Mouse (Mus musculus) forebrain, embryonic 15.5 days (tissue): ENCODE measurements around the gene Nlrx1. TPM values are rescaled to one million over a fixed set of nuclear protein-coding genes. Genes with fewer than 3 reads are reported as not detected.

Experiments used
- ATAC-seq: fragments of 200-750 bp; cut with Nextera tagmentation; replicated peaks from 2 replicates; pipeline ENCODE4 v1.8.0; 2017; ENCODE audit warnings: mild to moderate bottlenecking, moderate TSS enrichment, moderate library complexity
- H3K27ac ChIP-seq: fragments of 300-500 bp; sonication (generic); replicated peaks from 2 replicates; pipeline ENCODE4 v1.5.1; 2015; ENCODE audit warnings: mild to moderate bottlenecking, inconsistent platforms
- H3K27me3 ChIP-seq: fragments of 300-500 bp; sonication (generic); 2 replicates; pipeline ENCODE4 v1.6.1; 2015; ENCODE audit warnings: inconsistent platforms
- H3K36me3 ChIP-seq: fragments of 300-500 bp; sonication (generic); 2 replicates; pipeline ENCODE4 v1.6.1; 2015; ENCODE audit warnings: mild to moderate bottlenecking, inconsistent platforms
- H3K4me1 ChIP-seq: fragments of 300-500 bp; sonication (generic); 2 replicates; pipeline ENCODE4 v1.6.1; 2015; ENCODE audit warnings: inconsistent platforms
- H3K4me2 ChIP-seq: fragments of 300-500 bp; sonication (generic); replicated peaks from 2 replicates; pipeline ENCODE4 v1.6.1; 2015; ENCODE audit warnings: mild to moderate bottlenecking, inconsistent platforms
- H3K4me3 ChIP-seq: fragments of 300-500 bp; sonication (generic); 2 replicates; pipeline ENCODE4 v1.5.1; 2015; ENCODE audit warnings: mild to moderate bottlenecking, inconsistent platforms
- H3K9ac ChIP-seq: fragments of 300-500 bp; sonication (generic); replicated peaks from 2 replicates; pipeline ENCODE4 v1.6.1; 2015; ENCODE audit warnings: mild to moderate bottlenecking, inconsistent platforms
- H3K9me3 ChIP-seq: fragments of 300-500 bp; sonication (generic); 2 replicates; pipeline ENCODE4 v1.6.1; 2016; ENCODE audit warnings: inconsistent platforms
- WGBS: fragments of 180-500 bp; shearing (Covaris S2); methylation state at CpG from one replicate; pipeline ENCODE4 v1.1.7; 2015; ENCODE audit warnings: mixed read lengths; 5-methylcytosine and 5-hydroxymethylcytosine counted together
- polyA plus RNA-seq: library from polyadenylated mRNA; unstranded; fragments of >200 nt; fragmentation: Nextera tagmentation; extraction: Ambion mirVana; gene quantifications from 2 replicates; pipeline ENCODE4 v1.2.1, GENCODE M21; 2015

The Nlrx1 gene
- polyA plus RNA-seq, 1 experiment from 2014 or later = 4.5 TPM

DNA sequence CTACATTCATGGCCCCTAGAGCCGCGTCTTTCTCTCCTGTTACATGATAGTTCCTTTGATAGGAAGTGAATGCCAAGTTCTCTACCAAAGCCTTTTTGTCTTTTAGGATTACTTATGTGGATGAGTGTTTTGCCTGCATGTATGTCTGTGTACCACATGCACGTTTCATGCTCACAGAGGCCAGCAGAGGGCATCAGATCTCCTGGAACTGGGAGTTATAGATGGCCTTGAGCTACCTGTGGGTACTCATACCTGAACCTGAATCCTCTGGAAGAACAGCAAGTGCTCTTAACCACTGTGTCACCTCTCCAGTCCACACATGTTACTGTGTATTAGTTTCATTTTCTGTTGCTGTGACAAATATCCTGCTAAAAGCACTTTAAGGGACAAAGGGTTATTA lies 24.1 kb upstream of the Nlrx1 start:
- Histone ChIP-seq H3K4me2 (no peak overlapping the region), H3K36me3 (peaks cover 59% of the 10 kb centered on the region), H3K9ac (no peak overlapping the region), H3K27ac (no peak overlapping the region), H3K4me1 (peaks cover 12% of the 10 kb centered on the region), H3K27me3 (no peaks in the 10 kb centered on the region), H3K9me3 (no peaks in the 10 kb centered on the region), H3K4me3 (no peak overlapping the region)
- 63% methylated on average over 3 of the region's 3 CpGs for WGBS
- no peak for ATAC-seq

GRCm38 (mm10) chr9:44288959-44289291 lies 20.5 kb upstream of the Nlrx1 start:
- no peaks in the 10 kb centered on the region for H3K9me3 ChIP-seq
- H3K4me1 ChIP-seq = peaks cover 23% of the 10 kb centered on the region
- WGBS = 5% methylated on average over 11 of the region's 11 CpGs
- H3K9ac ChIP-seq = peak overlapping the region; percentile 86
- no peaks in the 10 kb centered on the region for H3K27me3 ChIP-seq
- peak overlapping the region; percentile 95 for H3K4me2 ChIP-seq
- ATAC-seq = no peak
- peaks cover 26% of the 10 kb centered on the region for H3K36me3 ChIP-seq
- H3K4me3 ChIP-seq = peak overlapping the region; percentile 62
- 0 out of 2 replicates have a peak overlapping the region, but pooled peaks have one; percentile 43 for H3K27ac ChIP-seq

DNA sequence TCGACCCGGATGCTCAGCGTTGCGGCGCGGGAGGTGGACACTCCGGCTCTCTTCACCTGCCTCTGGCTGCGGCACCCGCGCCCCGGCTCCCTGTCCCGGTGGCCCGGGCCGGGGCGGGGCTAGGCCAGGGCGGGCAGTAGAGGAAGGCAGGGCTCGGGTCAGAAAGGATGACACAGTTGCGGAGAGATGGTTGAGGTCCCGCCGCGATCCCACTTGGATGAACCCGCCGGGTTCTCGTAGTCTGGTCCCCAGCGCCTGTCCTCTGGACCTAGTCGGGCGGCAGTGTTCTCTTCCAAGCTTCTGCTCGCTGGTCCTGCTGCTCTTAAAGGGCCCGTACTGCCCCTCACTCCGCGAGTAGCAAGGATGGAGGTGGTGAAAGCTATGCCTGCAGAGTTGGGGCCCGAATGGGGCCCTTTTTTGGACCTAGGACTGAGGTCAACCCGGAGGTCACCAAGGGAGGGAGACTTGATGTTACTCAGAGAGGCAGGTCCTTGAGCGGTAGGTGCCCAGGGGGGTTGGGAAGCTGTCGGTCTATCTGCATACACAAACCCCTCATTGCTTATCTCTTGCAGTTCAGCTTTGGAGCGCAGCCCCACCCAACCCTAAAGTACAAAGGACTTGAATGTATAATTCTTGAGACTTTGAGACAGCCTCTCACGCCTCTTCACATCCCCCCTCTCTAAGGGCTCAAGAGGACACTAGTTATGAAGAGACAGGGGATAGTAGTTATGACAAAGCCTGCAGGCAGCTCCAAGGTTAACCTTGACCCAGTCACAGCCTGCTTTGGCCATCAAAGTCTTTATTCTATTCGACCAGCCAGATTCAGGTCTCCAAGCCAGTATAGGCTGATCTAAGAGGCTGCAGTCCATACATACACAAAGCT lies 19.9 kb upstream of the Nlrx1 start, which contains the start of gene Abcg4:
Abcg4 (minus strand) TSS at position 540 of the 883 bp plus-strand sequence.
- Histone ChIP-seq H3K4me3 (peak within 1 kb of the TSS; percentile 62), H3K36me3 (peaks cover 20% of the 10 kb centered on the region), H3K27me3 (no peaks in the 10 kb centered on the region), H3K9me3 (no peaks in the 10 kb centered on the region), H3K27ac (peak within 1 kb of the TSS; percentile 43), H3K4me1 (peaks cover 23% of the 10 kb centered on the region), H3K4me2 (peak within 1 kb of the TSS; percentile 95), H3K9ac (peak within 1 kb of the TSS; percentile 86)
- peak; percentile 62 for ATAC-seq
- under 1% methylated on average over 38 of the region's 38 CpGs for WGBS

DNA sequence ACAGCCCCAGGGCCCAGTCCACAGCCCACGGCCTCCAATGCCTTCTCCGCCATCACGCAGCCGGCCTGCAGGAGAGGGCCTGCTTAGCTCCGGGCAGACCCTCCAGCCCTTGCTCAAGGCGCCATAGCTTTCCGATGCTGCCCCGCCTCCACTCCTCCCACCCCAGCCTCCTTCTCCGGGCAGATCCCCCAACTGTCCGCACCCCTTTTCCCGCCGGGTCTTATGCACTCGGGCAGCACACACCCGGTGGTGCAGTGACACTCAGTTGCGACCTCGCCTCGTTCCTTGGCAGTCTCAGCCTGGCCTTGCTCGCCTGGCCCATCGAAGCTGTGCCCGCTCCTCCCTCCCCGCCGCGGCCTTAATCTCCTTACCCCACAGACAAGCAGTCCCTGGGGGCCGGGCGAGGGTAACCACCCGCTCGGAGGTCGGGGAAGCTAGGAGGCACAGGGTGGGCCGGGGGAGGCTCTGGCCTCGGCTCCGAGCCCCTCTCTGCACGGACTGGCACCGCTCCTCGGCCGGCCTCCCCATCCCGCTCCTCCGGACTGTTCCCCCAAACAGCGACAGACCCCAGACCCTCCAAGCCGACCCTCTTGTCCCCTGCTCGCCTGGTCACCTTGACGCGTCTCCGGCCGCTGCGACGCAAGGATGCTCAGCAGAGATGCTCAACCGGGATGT lies 19.1 kb upstream of the Nlrx1 start:
- peak overlapping the region; percentile 86 for H3K9ac ChIP-seq
- WGBS = 1% methylated on average over 47 of the region's 47 CpGs
- H3K4me3 ChIP-seq = peak overlapping the region; percentile 62
- ATAC-seq = peak; percentile 66
- H3K4me1 ChIP-seq = peaks cover 23% of the 10 kb centered on the region
- H3K27ac ChIP-seq = peak overlapping the region; percentile 43
- peaks cover 14% of the 10 kb centered on the region for H3K36me3 ChIP-seq
- H3K27me3 ChIP-seq = no peaks in the 10 kb centered on the region
- no peaks in the 10 kb centered on the region for H3K9me3 ChIP-seq
- peak overlapping the region; percentile 95 for H3K4me2 ChIP-seq

- Histone ChIP-seq H3K27me3 (no peaks in the 10 kb centered on the region), H3K4me2 (peak overlapping the region; percentile 95), H3K4me1 (peaks cover 23% of the 10 kb centered on the region), H3K36me3 (peaks cover 10% of the 10 kb centered on the region; the same call in 1 of the 2 replicates), H3K27ac (peak overlapping the region; percentile 43), H3K9ac (peak overlapping the region; percentile 86), H3K4me3 (peak overlapping the region; percentile 62), H3K9me3 (no peaks in the 10 kb centered on the region)
- no peak for ATAC-seq
- WGBS = 5% methylated on average over 11 of the region's 11 CpGs
These were observed 18.6 kb upstream of the Nlrx1 start for GRCm38 (mm10) chr9:44287003-44287400.

- 9% methylated on average over 6 of the region's 6 CpGs for WGBS
- H3K9ac ChIP-seq = no peak overlapping the region; the same call in 1 of the 2 replicates
- H3K4me3 ChIP-seq = peak overlapping the region; percentile 62
- peaks cover 23% of the 10 kb centered on the region for H3K4me1 ChIP-seq
- peak overlapping the region; percentile 95 for H3K4me2 ChIP-seq
- H3K36me3 ChIP-seq = peaks cover 7% of the 10 kb centered on the region
- no peaks in the 10 kb centered on the region for H3K9me3 ChIP-seq
- no peak overlapping the region for H3K27ac ChIP-seq
- no peak for ATAC-seq
- H3K27me3 ChIP-seq = no peaks in the 10 kb centered on the region
These were observed 18.0 kb upstream of the Nlrx1 start for GRCm38 (mm10) chr9:44286256-44286850.

DNA sequence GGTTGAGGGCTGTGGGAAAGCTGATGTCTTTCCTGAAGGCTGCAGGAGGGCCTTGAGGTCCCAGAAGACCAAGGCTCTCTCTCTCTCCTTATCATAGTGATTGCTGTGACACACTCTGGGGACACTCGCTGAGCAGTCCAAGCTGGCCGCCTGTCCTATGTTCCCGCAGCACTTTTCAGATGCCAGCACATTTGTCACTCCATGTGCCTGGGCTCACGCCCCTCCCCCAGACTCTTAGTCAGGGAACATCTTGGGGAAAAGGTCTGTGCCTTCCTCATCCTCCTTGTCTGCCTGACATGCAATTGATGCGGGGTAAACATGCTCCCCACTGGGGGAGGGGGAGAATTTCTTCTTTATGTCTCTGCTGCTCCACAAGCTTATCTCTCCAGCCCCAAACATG lies 14.8 kb upstream of the Nlrx1 start:
- H3K27me3 ChIP-seq = no peaks in the 10 kb centered on the region
- no peak overlapping the region for H3K9ac ChIP-seq
- H3K27ac ChIP-seq = no peak overlapping the region
- peaks cover 25% of the 10 kb centered on the region; the same call in 1 of the 2 replicates for H3K36me3 ChIP-seq
- ATAC-seq = no peak
- 80% methylated on average over 5 of the region's 5 CpGs for whole genome bisulfite sequencing
- H3K4me1 ChIP-seq = peaks cover 12% of the 10 kb centered on the region
- H3K9me3 ChIP-seq = no peaks in the 10 kb centered on the region
- H3K4me2 ChIP-seq = no peak overlapping the region
- H3K4me3 ChIP-seq = no peak overlapping the region

GRCm38 (mm10) chr9:44269973-44270372 lies 1.6 kb upstream of the Nlrx1 start:
- Histone ChIP-seq H3K4me3 (no peak overlapping the region), H3K36me3 (peaks cover 15% of the 10 kb centered on the region), H3K27me3 (no peaks in the 10 kb centered on the region), H3K9ac (no peak overlapping the region), H3K4me2 (no peak overlapping the region), H3K27ac (no peak overlapping the region), H3K4me1 (peaks cover 19% of the 10 kb centered on the region), H3K9me3 (no peaks in the 10 kb centered on the region)
- ATAC-seq = no peak
- WGBS = 85% methylated on average over 4 of the region's 4 CpGs

GRCm38 (mm10) chr9:44269077-44269476 lies 678 bp upstream of the Nlrx1 start:
- H3K27me3 ChIP-seq = no peaks in the 10 kb centered on the region
- H3K27ac ChIP-seq = no peak overlapping the region
- no peak overlapping the region for H3K9ac ChIP-seq
- H3K36me3 ChIP-seq = peaks cover 8% of the 10 kb centered on the region; the same call in 1 of the 2 replicates
- whole genome bisulfite sequencing = 91% methylated on average over 3 of the region's 3 CpGs
- H3K4me2 ChIP-seq = no peak overlapping the region
- no peak for ATAC-seq
- H3K4me1 ChIP-seq = peaks cover 19% of the 10 kb centered on the region
- H3K9me3 ChIP-seq = no peaks in the 10 kb centered on the region
- H3K4me3 ChIP-seq = no peak overlapping the region

- Histone ChIP-seq H3K4me2 (peak overlapping the region; percentile 76), H3K9me3 (no peaks in the 10 kb centered on the region), H3K27me3 (no peaks in the 10 kb centered on the region), H3K36me3 (no peaks in the 10 kb centered on the region), H3K27ac (peak overlapping the region; percentile 72), H3K4me3 (peak overlapping the region; percentile 45), H3K4me1 (peaks cover 19% of the 10 kb centered on the region), H3K9ac (peak overlapping the region; percentile 69)
- peak; percentile 86 for ATAC-seq
- 5% methylated on average over 27 of the region's 28 CpGs for WGBS
These were observed 405 bp downstream of the Nlrx1 start for GRCm38 (mm10) chr9:44268027-44268360.

GRCm38 (mm10) chr9:44267319-44268026 lies 926 bp downstream of the Nlrx1 start:
- ATAC-seq = peak; percentile 45
- no peaks in the 10 kb centered on the region for H3K9me3 ChIP-seq
- peak overlapping the region; percentile 45 for H3K4me3 ChIP-seq
- 5% methylated on average over 22 of the region's 23 CpGs for WGBS
- no peaks in the 10 kb centered on the region for H3K36me3 ChIP-seq
- H3K9ac ChIP-seq = peak overlapping the region; percentile 69
- H3K27ac ChIP-seq = peak overlapping the region; percentile 72
- H3K4me1 ChIP-seq = peaks cover 19% of the 10 kb centered on the region
- H3K4me2 ChIP-seq = peak overlapping the region; percentile 76
- H3K27me3 ChIP-seq = no peaks in the 10 kb centered on the region
